Comparison of ENCODE assay signal across 8 mouse cellular contexts in the genomic region with DNA sequence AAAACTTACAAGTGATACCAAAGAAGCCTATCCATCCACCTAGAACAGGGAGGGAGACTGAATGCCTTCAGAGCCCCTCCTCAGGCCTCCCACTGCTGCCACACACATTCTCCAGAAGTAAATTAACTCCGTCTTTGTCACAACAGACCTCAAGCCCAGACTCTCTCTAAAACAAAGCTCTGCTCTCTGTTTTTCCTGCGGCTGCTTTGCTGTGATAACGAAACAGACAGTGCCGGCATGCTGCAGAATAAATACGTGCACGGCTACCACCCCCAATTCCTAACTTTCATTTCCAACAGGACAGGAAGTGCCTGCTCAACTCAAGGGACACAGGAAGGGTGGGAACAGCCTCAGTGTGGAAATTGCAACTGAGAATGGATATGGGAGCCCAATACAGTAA. TPM values are rescaled to one million over a fixed set of nuclear protein-coding genes. Genes with fewer than 3 reads are reported as not detected.
A peak's percentile ranks its signal among the peaks of the same experiment; 100 is the strongest.
DNase-seq lines count a peak whose midpoint lies in the region; ATAC-seq and TF ChIP-seq lines count a peak whose summit lies in the region.

A gene (minus strand): TSS at position 309 of the 400 bp plus-strand sequence.

- no peak for DNase-seq in left cerebral cortex, adult 8-10 months (ENCODE audit: low spot score in 2 of 2)
- no peak for DNase-seq in left cerebral cortex, adult 9 months (ENCODE audit: low spot score in 2 of 2)
- DNase-seq in kidney, postnatal 10 days = peak; percentile 53
- peak; percentile 64 for DNase-seq in lung, embryonic 14.5 days
- peak; percentile 19 for DNase-seq in yolk sac, embryonic 10.5 days (ENCODE audit: low spot score)

- peak within 1 kb of the TSS; percentile 38 for H3K4me3 ChIP-seq in heart, embryonic 12.5 days
- H3K4me3 ChIP-seq in lung, embryonic 14.5 days (ENCODE audit: low read depth, low read length) = peak within 1 kb of the TSS; percentile 16

- WGBS in heart, embryonic 12.5 days = under 1% methylated on average over 6 of the region's 6 CpGs
- WGBS in lung, embryonic 14.5 days = 2% methylated on average over 6 of the region's 6 CpGs

- peak within 1 kb of the TSS; percentile 54 for H3K9ac ChIP-seq in heart, embryonic 12.5 days
- H3K9ac ChIP-seq in lung, embryonic 14.5 days = peak within 1 kb of the TSS; percentile 35

- H3K4me1 ChIP-seq in heart, embryonic 12.5 days (replicated peaks) = peaks cover 17% of the 10 kb centered on the region
- peaks cover 6% of the 10 kb centered on the region; the same call in 1 of the 2 replicates for H3K4me1 ChIP-seq in lung, embryonic 14.5 days (ENCODE audit: insufficient read depth)

- no peak for TF ChIP-seq CTCF in lung, embryonic 14.5 days (IDR thresholded peaks at IDR 0.05; ENCODE audit: low read depth)

- H3K4me2 ChIP-seq in heart, embryonic 12.5 days = peak within 1 kb of the TSS; percentile 72
- H3K4me2 ChIP-seq in lung, embryonic 14.5 days = peak within 1 kb of the TSS; percentile 58

- no peaks in the 10 kb centered on the region for H3K9me3 ChIP-seq in heart, embryonic 12.5 days (replicated peaks)
- no peaks in the 10 kb centered on the region for H3K9me3 ChIP-seq in lung, embryonic 14.5 days (ENCODE audit: low read depth, low read length)

- peak within 1 kb of the TSS; percentile 82 for H3K27ac ChIP-seq in heart, embryonic 12.5 days (ENCODE audit: poor library complexity, severe bottlenecking)
- H3K27ac ChIP-seq in lung, embryonic 14.5 days (ENCODE audit: low read depth) = peak within 1 kb of the TSS; percentile 72

- H3K27me3 ChIP-seq in heart, embryonic 12.5 days (replicated peaks) = no peaks in the 10 kb centered on the region
- H3K27me3 ChIP-seq in lung, embryonic 14.5 days (ENCODE audit: insufficient read depth, low read length) = no peaks in the 10 kb centered on the region

- no peaks in the 10 kb centered on the region for H3K36me3 ChIP-seq in heart, embryonic 12.5 days
- no peaks in the 10 kb centered on the region for H3K36me3 ChIP-seq in lung, embryonic 14.5 days (ENCODE audit: insufficient read depth)

- peak; percentile 23; the same call in 1 of the 2 replicates for ATAC-seq in common myeloid progenitor, adult 5-6 weeks (replicated peaks; ENCODE audit: low read depth, poor library complexity, severe bottlenecking)
- ATAC-seq in heart, embryonic 12.5 days (ENCODE audit: insufficient number of reproducible peaks, low FRiP score) = peak; percentile 52; the same call in 1 of the 2 replicates
- no peak for ATAC-seq in lung, embryonic 14.5 days (ENCODE audit: insufficient read depth)
- no peak for ATAC-seq in erythroid progenitor cell, adult 5-6 weeks (replicated peaks; ENCODE audit: low FRiP score, poor library complexity, severe bottlenecking)

RNA-seq across cellular contexts. Expression of the gene that starts here (rescaled TPM):
- 10 to 100 TPM; 14.3 to 18.7 (median 17.1) TPM for total RNA-seq in left cerebral cortex, adult 8-10 months (2022)
- total RNA-seq in common myeloid progenitor, adult 5-6 weeks (2017) = 4.7 and 8.7 TPM in 2 replicates
- 43.4 and 44.1 TPM in 2 replicates for polyA plus RNA-seq in heart, embryonic 12.5 days (2016; fragmentation: Nextera tagmentation; extraction: Ambion mirVana)
- polyA plus RNA-seq in lung, embryonic 14.5 days (2014; fragmentation: Nextera tagmentation; extraction: Ambion mirVana) = 26.5 and 27.6 TPM in 2 replicates
- total RNA-seq in erythroid progenitor cell, adult 5-6 weeks (2015; ENCODE audit: low replicate concordance) = 1.8 and 5.4 TPM in 2 replicates
- 7.0 and 7.1 TPM in 2 replicates for total RNA-seq in erythroid progenitor cell, adult 5-6 weeks (2017; ENCODE audit: low replicate concordance)

Comparison
In these comparisons a context has a peak if more than half of its experiments do, and no peak if none do; other contexts are left out.
1. DNase-seq: peak in kidney, postnatal 10 days (single experiment), lung, embryonic 14.5 days (single experiment) and yolk sac, embryonic 10.5 days (single experiment); none in left cerebral cortex, adult 8-10 months (0 of 2) and left cerebral cortex, adult 9 months (0 of 2).
2. ATAC-seq: peak in common myeloid progenitor, adult 5-6 weeks (single experiment) and heart, embryonic 12.5 days (single experiment); none in lung, embryonic 14.5 days (single experiment) and erythroid progenitor cell, adult 5-6 weeks (single experiment).